Mouse (Mus musculus): Measurements from ENCODE around the gene Kcnh1.

Gene Kcnh1

DNA sequence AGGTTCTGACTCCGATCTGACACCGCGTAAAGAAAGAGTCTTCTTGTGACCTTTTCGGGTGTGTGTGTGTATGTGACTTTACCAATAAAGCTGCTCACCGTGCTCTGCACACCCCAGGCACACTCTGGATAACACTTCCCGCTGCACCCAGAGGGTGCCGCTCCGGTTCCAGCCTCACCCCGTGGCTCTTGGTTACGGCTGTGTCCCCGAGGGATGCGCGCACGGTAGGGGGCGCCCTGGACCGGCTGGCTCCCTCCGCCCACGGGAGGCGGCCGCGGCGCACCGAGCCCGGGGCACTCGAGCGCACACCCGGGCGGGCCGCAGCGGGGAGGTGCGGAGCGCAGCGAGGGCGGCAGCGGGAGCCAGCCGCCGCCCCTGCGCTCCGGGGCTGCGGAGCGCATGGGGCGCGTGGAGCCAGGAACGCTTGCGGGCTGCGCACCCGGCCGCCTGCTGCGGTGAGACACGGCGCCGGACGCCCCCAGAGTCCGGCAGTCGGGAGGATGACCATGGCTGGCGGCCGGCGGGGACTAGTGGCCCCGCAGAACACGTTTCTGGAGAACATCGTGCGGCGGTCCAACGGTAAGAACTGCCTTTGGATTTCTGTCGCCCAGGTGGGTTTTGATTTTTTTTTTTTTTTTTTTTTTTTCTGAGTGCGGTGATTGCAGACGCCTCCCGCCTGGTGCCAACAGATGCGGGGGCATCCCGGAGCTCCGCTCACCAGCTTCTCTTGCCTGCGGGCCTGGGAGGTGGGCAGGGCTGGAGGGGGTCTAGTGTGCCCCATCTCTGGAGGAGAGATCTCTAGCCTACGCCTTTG lies at the start of gene Kcnh1:
Gene Kcnh1, plus strand, starts transcription at position 267 of the 814 bp plus-strand sequence.
- in situ Hi-C loops (cut with MboI, MseI): loop anchor here (5.0 kb wide), 1 partner anchor 412 kb away; no protein-coding TSS in a partner anchor

DNA sequence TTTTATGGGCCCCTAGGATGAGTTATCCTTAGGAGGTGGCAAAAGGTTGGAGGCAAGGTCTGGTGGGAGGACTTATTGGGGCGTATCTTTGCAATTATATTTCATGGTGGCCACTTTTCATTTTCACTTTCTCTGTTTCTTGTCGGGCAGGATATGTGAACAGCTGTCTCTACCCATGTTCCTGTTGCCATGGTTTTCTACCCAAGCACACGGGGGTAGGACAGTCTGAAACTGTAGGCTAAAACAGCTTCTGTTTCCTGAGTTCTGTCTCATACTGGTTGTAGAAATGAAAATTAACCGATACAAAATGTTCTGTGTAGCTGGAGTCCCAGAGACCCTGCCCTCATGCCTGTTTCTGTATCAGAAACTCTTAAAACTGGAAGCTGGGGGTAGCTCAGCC lies 39.4 kb upstream of the Kcnh1 start:
- in situ Hi-C loops (cut with MboI, MseI): no loop called here

DNA sequence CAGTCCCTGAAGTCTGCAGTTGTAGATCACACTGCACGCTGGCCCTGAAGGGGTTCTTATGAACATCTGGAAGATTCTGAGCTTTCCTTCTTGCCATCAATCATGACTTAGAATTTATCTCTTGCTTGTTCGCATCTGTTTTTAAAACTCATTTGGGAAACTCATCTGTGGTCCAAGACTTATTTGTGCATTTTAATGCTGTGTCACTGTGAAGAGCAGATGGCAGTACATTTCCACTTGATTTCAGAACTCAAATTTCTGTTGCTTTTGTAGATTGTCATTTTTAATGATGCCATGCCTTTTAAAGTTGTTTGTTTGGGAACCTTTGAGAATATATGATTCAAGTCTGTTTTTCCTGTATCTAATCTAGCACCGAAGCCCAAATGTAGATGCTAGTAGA lies 19.1 kb upstream of the Kcnh1 start:
- in situ Hi-C loops (cut with MboI, MseI): no loop called here

DNA sequence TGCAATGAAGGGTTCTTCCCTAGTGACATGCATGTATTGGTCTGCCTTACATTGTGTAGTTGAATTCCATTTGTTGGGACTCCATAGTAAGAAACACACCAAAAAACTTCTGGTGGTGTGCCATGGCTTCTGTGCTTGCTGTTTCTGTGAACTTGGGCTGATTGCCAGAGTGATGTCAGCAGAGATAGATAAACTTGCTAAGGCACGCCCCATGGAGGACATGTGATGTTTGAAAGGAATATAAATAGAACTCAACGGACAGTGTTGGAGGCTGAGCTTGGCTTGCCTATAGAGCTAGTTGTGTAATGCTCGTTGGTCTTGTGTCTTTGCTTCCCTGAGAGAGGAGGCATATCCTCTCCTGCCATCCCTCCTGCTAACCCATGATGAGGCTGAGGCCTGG lies 10.7 kb upstream of the Kcnh1 start:
- in situ Hi-C loops (cut with MboI, MseI): loop anchor here (10.0 kb wide), 2 partner anchors 535 to 915 kb away; no protein-coding TSS in a partner anchor

DNA sequence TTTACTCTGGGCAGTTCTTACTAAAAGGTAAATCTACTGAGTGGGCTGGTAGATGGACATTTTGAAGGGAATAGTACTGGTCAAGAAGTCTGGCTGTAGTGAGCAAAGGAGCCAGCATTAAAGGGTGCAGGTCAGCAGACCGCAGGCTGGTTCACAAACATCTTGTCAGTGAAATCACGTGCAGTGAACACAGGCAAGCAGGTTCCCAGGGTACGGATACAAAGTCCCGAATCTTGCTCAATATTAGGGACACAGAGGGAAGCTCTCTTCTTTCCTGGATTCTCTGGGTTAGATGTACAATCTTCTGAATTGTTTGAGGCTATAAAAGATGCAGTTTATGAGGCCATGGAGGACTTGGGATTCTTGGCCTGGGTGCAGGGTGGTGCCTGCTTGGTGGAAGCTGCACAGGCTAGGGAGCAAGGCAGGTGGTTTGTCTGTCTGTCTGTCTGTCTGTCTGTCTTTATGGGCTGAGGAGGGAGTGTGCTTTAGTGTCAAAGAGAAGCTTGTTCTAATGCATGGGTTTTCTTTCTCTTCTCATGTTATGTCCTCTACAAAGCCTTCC lies 8.8 kb upstream of the Kcnh1 start:
- in situ Hi-C loops (cut with MboI, MseI): loop anchor here (10.0 kb wide), 2 partner anchors 533 to 913 kb away; no protein-coding TSS in a partner anchor

DNA sequence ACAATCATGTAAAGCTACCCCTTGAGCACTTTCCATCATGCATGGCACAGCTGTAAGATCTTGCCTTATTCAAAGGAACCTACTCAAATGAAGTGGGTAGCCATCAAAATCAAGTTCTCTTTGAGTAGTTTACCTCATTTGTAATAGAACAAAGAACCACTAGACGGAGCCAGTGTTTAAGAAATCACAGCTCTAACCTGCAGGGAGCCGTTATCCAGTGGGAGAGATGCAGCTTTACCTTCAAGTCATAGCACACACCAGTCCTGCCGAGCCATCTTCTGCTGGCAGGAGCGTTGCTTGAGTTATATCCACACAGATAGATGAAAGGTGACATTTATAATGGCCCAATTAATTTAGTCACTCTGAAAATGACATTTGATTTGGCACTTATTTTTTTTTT lies 1.5 kb upstream of the Kcnh1 start:
- in situ Hi-C loops (cut with MboI, MseI): loop anchor here (10.0 kb wide), 2 partner anchors 526 to 906 kb away; no protein-coding TSS in a partner anchor

DNA sequence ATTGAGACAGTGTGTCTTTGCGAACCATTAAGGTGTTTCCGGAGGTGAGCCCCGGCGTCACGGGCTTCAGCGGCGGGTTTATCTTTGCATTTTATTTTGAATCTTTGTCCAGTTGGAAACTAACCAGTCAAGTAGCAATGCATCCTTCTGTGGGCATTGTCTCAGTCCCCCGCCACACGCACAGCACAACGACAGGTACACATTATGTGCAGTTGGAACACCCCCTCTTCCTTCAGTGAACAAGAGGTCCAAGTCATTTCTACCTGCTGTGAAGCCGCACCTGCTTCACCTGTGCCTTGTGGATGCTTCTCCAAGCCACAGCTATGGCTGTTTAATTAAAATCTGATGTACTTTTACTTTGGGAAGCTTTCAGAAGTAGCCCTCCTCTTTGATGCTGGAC lies 803 bp upstream of the Kcnh1 start:
- in situ Hi-C loops (cut with MboI, MseI): loop anchor here (5.0 to 10.0 kb wide), 3 partner anchors 413 to 905 kb away; no protein-coding TSS in a partner anchor

DNA sequence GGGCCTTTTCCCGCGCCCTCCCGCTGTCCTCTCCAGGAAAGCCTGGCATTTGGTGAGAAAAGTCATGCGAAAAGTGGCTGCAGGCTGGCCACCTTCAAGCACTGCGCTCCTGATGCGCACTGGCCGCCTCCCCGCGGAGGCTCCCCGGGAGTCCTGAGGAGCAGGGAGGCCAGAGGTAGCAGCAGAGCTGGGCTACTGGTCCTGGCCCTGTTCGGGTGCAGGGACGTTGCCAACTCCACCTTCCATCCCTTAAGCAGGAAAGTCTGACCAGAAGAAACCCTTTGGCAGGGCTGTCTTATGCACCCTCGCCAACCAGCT lies 707 bp downstream of the Kcnh1 start:
- in situ Hi-C loops (cut with MboI, MseI): loop anchor here (5.0 kb wide), 1 partner anchor 411 kb away; no protein-coding TSS in a partner anchor

DNA sequence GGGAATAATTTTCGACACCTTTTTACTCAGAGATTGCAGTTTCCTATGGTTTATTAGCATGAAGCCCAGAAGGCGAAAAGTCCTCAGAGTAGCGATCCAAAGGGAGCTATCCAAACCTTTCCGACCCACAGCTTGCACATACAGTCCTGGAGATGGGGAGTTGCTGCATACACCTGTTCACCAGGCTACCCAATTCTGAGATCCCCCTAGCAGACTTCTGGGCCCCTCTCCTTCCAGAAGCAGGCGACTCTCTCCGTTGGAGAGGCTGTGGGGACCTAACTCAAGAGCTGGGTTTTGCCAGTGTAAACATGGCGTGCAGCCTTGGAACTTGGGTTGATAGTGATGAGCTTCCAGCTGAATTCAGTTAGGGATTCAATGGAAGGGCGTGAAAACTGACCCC lies 1.3 kb downstream of the Kcnh1 start:
- in situ Hi-C loops (cut with MboI, MseI): loop anchor here (5.0 kb wide), 1 partner anchor 410 kb away; no protein-coding TSS in a partner anchor

DNA sequence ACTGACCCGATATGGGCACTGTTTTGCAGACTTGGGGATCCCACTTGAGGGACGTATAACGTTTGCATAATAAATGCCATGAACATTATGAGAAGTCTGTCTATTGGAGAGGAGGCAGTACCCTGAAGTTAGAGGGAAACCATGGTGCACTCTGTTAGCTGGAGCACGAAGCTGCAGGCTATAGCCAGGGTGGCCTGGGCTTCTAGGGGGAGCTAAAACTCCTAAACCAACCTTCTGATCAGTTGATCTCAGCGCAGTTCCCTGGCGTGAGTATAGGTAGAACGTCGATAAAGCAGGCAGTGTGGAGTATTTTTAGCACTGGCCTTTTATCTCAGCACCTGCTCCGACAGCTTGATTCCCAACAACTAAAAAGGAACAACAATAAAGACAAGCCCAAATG lies 2.1 kb downstream of the Kcnh1 start:
- in situ Hi-C loops (cut with MboI, MseI): loop anchor here (5.0 kb wide), 1 partner anchor 410 kb away; no protein-coding TSS in a partner anchor

DNA sequence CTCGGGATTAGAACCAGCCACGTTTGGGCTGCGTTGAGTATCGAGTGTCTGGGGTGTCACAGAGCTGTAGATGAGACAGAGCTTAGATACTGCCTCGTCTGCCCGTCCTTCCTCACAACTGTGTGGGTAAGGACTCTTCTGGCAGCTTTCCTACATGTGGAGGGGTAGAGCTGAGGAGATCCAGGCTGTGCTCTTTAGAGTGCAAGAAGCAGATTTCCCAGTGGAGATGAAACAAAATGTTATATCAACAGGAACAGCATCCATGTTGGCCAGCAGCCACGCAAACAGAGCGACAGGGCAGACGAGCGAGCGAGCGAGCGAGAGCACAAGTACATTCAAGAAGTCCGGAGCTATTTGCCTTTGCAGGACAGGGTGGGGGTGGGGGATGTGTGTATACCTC lies 3.1 kb downstream of the Kcnh1 start:
- in situ Hi-C loops (cut with MboI, MseI): loop anchor here (5.0 kb wide), 1 partner anchor 409 kb away; no protein-coding TSS in a partner anchor

DNA sequence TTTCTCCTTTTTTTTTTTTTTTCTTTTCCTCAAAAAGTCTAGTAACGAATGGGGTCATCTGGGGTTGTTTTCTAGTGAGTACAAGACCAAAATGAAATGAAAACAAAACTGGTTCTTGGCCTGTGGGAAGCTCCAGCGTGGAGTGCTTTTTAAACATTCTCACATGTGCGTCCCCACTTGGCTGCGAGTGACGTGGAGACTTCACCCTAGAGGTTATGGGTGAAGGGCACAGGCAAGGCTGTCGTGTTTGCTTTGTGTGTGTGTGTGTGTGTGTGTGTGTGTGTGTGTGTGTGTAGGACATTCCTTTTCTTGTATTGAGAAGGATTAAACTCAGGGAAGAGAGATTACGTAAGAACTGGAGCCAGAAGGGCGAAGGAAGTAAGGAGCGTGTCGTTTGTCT lies 6.9 kb downstream of the Kcnh1 start:
- in situ Hi-C loops (cut with MboI, MseI): no loop called here

DNA sequence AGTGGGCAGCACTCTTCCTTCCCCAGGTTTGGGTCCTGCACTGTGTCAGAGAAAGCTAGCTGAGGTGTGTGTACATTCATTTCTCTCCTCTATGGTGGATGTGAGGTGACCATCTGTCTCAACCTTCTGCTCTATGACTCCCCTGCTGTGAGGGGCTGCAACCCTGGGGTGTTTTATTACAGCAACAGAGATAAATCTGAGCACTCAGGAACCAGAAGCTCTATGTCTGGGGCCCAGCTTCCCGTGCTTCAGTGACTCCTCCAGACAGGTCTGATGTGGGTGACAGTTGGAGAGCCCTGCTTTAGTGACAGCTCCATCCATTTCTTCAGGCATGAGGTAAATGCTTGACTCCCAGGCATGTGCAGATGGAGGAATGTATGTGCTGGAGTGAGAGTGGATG lies 12.4 kb downstream of the Kcnh1 start:
- in situ Hi-C loops (cut with MboI, MseI): loop anchor here (5.0 kb wide), 1 partner anchor 499 kb away; no protein-coding TSS in a partner anchor

DNA sequence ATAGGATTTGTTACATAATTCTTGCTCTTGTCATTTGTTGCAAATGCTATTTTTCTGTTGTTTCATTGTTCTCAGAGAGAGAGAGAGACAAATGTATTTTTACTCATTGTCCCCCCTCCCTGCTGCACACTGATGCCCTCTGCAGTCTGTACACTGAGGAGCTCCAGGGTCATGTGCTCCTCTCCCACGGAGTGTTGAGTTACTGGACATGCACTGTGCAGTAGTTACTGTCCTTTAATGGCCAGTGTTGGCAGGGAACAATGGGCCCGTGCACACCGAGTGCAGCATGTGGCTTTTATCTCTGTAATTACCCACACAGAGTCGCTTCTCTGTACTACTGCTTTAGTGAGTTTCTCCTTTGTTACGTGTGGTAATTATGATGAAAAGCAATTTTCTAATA lies 17.4 kb downstream of the Kcnh1 start:
- in situ Hi-C loops (cut with MboI, MseI): no loop called here

DNA sequence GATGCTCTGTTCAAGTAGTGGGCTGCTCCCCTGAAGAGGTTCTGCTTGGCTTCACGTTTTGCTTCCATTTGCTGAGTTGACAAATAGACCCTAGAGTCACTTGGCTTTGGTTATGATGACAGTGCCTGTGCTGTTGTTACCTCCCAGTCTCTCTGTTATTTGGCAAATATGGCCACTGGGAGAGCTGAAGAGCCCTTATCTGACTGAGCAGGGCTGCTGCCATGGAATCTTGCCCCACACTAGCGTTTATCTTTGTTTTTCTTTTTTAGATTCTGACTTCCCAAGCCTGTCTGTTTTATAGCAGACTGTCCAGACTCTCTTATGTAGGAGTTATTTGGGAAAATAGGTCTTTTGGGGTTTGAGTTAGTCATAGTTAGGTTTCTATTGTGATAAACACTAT lies 21.9 kb downstream of the Kcnh1 start:
- in situ Hi-C loops (cut with MboI, MseI): no loop called here

DNA sequence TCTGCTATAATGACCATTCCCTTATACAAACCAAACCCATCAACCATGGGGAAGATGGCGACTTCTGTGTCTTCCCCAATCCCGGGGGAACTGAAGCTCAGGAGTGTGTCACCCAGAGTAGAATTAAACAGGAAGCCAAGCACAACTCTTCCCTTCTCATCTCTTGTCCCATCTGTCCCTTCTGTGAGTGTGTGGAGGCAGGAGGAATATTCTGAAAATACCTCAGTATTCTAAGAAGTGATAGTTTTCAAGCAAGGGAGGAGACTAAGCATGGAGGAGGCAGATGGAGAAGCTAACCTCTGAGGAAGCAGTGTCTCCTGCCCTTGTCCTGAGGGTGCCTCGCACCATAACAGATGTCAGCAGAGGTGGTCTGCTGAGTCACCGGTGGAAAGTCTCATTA lies 24.1 kb downstream of the Kcnh1 start:
- in situ Hi-C loops (cut with MboI, MseI): no loop called here

DNA sequence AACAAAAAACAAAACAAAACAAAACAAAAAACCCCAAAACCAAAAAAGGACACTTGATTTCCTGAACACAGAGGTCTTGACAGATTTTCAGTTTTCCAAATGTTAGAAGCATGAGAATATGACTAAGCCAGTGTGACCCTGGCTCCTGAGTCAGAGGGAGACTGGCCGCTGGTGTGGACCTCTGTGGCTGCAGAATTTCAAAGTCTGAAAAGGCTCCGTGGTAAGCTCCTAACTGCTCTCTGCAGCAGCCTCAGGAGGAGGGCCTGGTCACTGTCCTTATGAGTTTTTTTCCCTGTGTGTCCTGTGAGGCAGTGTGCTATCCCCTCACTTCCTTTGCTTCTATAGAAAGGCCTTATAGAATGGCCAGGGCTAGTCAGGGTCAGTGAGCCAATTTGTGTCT lies 29.6 kb downstream of the Kcnh1 start:
- in situ Hi-C loops (cut with MboI, MseI): no loop called here

DNA sequence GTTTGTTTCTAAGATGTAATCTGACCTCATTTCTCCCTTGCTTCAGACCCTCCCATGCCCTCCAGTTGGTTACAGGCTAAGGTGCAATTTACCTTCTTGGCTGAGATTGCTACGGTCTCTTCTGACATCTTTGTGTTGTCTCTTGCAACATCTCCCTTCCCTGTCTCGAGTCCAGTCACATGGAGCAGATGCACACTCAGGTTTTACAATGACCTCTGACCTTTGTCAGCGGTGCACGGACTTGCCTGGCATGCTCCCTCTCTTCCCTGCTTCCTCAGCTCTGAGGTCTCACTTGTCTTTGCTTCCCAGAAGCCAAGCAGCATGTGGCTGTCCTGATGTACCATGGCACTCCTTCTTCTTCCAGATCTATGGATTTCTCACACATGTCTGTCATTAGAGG lies 33.6 kb downstream of the Kcnh1 start:
- in situ Hi-C loops (cut with MboI, MseI): no loop called here

DNA sequence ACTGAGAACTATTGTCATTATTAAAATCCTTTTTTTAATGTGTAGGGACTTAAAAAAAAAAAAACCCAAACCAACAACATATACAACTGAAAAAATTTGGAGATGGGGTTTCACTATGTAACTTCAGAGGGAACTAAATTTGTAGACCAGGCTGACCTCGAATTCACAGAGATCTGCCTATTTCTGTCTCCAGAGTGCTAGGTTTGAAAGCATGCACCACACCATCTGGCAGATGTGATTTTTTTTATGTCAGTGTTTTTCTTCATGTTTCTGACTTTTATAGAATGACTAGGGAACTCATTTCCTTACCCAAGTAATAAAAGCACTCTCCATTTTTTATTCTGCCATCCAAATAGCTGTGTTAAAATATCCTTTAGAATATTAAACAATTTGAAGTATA lies 42.1 kb downstream of the Kcnh1 start:
- in situ Hi-C loops (cut with MboI, MseI): no loop called here

DNA sequence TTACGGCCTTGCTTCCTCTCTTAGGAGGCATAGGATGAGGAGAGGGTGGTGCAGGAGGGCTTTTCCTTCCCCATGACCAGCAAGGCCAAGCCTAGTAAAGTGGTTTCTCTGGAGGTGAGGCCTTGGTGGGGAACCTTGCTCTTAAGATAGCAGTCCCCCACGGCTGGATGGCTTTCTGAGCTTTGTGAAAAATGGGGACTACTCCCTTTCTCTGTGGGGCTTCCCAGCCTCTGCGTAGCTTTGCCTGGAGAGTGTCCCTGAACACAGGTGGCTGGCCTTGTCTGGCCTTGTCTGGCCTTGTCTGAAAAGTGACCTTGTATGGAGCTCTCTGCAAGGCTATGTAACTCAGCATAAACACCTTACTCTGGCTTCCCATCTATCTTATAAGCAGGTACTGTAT lies 56.3 kb downstream of the Kcnh1 start:
- in situ Hi-C loops (cut with MboI, MseI): no loop called here

DNA sequence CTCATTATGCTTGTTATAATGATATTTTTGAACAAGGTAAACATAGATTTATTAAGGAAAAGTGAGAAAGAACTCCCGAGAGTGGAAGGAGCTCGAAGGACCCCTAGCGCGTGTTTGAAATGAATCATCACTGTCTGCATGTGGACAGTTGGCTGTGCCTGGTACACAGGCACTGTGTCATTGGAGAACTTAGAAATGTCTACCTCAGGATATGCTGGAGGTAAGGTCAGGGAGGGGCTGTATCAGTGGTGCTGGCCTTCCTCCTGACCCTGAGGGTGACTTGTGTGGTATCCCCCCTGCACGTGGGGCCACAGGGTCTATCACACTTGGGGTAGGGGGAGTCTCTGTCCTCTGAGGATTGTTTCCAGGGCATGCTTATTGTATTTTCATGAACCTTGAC lies 68.6 kb downstream of the Kcnh1 start:
- in situ Hi-C loops (cut with MboI, MseI): no loop called here

DNA sequence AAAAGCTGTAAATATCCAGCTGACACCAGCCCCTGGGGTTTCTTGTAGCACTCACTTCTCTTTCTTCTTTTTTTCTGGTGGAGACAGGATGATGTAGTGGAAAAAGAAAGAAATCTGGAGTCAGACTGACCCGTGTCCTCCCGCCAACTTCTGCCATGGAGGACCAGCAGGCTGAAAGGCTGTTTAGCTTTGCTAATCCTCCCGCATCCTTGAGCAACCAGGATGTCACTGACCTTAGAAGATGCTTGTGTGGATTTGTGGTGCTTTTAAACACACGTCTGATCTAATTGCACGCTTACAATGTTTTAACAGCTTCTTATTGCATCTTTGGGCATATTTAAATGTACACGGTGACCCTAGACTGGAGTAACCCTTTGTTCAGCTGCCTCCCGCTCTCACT lies 69.0 kb downstream of the Kcnh1 start:
- in situ Hi-C loops (cut with MboI, MseI): no loop called here

DNA sequence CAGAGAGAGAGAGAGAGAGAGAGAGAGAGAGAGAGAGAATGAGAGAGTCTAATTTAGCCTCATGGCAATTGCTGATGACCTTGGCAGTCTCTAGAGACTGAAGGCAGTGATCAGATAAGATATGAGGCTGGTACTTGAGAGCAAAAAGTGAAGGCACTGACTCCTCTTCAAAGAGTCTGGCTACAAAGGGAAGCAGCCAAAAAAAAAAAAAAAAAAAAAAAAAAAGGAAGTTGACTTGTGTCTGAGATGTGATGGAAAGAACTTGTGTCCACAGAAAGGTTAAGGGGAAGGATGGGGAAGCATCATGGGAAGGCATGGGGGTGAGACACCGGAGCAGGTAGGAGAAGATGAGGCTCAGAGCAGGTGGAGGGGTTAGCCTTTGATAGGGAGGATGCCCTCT lies 75.1 kb downstream of the Kcnh1 start:
- in situ Hi-C loops (cut with MboI, MseI): no loop called here
